Mouse (Mus musculus): ENCODE data around the gene Ttll11.

- TF ChIP-seq CTCF (IDR thresholded peaks at IDR 0.05; ENCODE audit: low read depth) (no peak), EP300 (IDR thresholded peaks at IDR 0.05; ENCODE audit: low read depth) (no peak)
Measured at GRCm38 (mm10) chr2:35763818-35764217, 215.9 kb downstream of the Ttll11 start.
